Mouse (Mus musculus) megakaryocyte-erythroid progenitor cell, adult 5-6 weeks (primary cell): Measurements from ENCODE around the gene Chchd2. TPM values are rescaled to one million over a fixed set of nuclear protein-coding genes. Genes with fewer than 3 reads are reported as not detected.
"Not testable (repeated sequence)": the region's sequence is repeated elsewhere in the genome, so short reads cannot be mapped to it uniquely, and the experiment has no call there.

Source experiments
- ATAC-seq: replicated peaks from 2 replicates; pipeline ENCODE4 v1.8.0; 2016; ENCODE audit warnings: mild to moderate bottlenecking, inconsistent platforms; ENCODE audit not compliant: severe bottlenecking, poor library complexity, low FRiP score, low TSS enrichment
- total RNA-seq, 2 experiments: library from RNA; stranded (forward) in 1 of 2; stranded (reverse) in 1 of 2; fragments of 200-1000, 215-1000 nt in 1 of 2; fragments of >200 nt in 1 of 2; fragmentation: Nextera tagmentation in 1 of 2; gene quantifications; 2 replicates each; pipeline ENCODE4 v1.2.3; 2014 to 2017

The Chchd2 gene
- total RNA-seq (2014; fragmentation: Nextera tagmentation) = 465 and 490 TPM in 2 replicates
- total RNA-seq (2017) = 208 and 245 TPM in 2 replicates

DNA sequence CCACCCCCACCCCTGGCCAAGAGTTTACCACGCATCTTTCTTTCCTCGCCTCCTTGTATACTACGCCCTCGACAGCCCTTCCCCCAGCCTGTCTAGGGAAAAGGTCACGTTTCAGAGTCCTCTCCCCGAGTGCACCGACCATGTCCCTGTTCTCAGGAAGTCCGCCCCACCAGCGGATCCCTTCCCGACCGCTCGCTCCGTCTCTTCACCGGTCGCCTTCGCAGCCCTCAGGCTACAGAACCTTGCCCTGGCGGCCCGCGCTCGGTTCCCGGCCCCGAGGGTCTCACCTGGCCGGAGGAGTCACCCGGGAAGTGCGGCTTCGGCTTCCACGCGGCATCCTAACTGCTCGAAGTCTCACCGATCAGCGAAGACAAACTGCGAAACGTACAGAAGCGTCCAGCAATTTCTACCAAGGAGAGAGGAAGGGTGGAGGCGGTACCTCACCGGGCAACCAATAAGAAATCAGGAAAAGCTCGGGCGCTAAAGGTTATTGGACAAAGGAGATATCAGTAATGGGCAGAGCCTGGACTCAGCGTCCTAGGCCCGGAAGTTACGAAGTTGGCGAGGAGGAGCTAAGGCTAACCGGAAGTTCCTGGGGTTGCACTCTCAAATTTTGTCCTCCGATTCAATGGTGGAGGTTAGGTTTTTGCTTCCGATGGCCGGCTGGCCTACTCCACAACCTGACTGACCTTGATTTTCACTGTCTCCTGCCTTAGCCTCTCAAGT is at the start of gene Chchd2:
Gene Chchd2 (minus strand): TSS at position 560 of the 726 bp plus-strand sequence.
- ATAC-seq = peak; percentile 96

DNA sequence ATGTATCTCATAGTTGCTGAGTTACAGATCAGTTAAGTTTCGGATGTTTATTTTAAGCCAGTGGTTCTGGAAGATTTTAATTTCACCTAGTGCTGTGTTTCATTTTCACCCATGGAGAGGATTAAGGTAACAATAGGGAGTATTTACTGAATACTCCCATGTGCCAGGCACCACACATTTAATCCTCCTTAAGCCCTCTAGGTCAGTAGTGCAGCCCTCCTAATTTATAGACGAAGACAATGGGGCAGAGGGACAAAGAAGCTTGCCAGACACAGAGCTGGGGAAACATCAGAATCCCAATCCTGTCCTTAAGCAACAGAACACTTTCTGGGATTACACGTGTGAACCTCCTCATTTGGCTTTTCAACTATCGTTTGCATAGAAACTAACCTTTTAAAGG is 49.7 kb upstream of the Chchd2 start:
- ATAC-seq = no peak

DNA sequence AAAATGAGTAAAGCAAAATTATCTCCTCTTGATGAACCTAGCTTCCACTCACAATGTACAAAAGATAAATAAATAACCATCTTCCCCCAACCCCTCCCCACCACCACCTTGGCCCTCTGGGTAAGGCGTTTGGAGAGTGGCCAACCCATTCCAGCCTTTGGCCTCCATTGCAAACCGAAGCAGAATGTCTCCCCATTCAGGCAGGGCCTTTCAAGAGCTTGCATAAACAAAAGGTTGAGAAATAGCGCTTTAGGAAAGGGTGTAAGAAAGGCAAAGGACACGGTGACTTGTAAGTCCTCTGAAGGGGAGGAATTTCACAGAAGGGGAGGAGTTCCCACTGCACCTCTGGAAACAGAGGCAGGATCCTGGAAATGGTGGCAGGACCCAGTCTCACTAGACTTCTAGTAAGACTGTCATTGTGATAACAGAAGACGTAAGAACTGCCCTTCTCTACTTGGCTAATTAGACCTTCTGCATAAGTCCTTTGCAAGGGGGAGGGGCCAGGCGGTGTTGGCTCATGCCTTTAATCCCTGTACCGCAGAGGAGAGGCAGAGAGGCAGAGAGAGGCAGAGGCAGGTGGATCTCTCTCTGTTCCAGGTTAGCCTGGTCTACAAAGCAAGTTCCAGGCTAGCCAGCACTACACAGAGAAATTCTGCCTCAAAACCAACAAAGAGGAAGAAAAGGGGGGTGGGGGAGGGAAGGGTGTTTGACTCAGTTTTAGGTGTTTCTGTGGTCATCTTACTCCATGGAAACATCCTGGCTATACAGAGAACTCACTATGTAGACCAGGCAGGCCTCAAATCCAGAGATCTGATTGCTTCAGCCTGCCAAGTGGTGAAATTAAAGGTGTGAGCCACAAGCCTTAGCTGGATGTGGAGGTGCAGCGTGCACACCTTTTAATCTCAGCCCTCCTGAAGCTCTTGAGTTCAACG is 42.9 kb upstream of the Chchd2 start:
- peak; percentile 57 for ATAC-seq

DNA sequence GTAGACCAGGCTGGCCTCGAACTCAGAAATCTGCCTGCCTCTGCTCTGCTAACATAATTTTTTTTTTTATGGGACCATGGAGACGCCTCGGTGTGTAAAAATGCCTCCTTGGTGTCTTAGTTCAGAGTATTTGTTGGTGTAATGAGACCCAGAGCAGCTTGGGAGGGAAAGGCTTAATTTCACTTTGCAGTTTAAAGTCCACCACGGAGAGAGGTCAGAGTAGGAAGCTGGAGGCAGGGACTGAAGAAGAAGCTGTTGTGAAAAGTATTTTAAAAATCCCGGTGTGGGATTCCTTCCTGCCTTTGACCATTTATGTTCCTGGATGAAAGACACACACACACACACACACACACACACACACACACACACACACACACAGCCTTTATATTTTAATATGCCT is 38.7 kb upstream of the Chchd2 start:
- no peak for ATAC-seq

DNA sequence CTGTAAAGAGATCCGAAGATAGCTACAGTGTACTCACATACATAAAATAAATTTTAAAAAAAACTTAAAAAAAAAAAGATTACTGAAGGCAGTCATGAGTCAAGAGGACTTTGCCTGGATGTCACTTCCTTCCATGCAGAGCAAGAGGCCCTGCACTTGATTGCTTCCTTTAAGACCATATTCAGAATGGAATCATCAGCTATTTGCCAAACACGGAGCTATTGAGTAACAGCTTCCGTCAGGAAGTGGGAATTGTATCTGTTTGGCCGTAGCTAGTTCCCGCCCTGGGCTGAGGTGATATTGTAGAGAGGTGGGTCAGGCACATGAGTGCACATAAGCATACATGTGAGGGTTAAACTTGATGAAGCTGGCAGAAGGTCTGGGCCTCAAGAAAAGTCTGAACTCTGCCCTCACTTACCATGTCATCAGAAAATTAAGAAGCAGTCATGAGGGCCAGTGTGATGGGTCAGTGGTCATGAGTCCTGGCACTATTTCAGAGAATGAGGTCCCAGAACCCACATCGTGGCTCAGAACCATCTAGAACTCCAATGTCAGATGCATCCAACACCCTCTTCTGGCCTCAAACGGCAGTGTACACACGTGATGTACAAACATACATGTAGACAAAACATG is 37.7 kb upstream of the Chchd2 start:
- no peak for ATAC-seq

DNA sequence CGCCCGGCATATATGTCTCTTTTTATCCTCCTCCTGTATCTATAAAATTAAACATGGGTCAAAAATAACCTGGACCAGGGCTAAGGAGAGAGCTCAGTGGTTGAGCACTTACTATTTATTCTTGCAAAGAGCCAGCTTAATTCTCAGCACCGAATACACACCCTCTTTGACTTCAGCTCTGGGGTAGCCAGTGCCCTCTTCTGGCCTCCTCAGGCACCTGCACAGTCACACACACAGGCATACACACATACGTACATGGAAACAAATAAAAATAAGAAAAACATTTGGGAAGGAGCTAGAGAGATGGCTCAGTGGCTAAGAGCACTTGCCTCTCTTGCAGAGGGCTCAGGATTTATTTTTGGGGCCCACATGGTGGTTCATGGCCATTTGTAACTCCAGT is 34.7 kb upstream of the Chchd2 start:
- ATAC-seq = no peak

DNA sequence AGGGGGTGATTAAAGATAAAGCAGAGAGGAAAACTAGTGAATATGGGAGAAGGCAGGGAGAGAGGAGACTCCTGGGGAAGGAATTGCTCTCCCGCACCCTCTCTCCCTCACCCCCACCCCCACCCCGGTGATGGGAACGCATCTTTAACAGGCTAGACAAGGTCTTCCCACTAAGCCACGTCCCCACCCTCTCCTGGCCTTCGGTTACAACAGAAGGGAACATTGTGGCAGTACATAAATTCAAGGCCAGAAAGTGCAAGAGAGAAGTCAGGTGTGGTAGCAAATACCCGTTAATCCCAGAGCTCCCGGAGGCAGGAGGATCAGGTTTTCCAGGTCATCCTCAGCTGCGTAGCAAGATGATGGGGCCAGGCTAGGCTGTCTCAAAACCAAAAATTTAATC is 32.0 kb upstream of the Chchd2 start:
- ATAC-seq = no peak

DNA sequence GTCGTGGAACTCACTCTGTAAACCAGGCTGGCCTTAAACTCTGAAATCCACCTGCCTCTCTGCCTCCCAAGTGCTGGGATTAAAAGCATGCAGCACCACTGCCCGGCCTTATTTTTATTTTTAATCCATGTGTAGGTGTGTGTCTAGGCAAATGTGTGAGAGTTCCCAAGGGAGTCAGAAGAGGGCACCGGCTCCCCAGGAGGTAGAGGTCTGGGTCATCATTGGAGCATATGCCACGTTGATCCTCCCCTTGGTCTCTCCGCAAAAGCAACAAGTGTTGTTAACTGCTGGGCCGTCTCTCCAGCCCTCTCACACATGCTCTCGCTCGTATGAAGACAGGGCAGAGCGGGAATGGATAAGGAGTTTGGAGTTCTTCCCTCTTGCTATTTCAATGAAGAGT is 31.5 kb upstream of the Chchd2 start:
- ATAC-seq = no peak

DNA sequence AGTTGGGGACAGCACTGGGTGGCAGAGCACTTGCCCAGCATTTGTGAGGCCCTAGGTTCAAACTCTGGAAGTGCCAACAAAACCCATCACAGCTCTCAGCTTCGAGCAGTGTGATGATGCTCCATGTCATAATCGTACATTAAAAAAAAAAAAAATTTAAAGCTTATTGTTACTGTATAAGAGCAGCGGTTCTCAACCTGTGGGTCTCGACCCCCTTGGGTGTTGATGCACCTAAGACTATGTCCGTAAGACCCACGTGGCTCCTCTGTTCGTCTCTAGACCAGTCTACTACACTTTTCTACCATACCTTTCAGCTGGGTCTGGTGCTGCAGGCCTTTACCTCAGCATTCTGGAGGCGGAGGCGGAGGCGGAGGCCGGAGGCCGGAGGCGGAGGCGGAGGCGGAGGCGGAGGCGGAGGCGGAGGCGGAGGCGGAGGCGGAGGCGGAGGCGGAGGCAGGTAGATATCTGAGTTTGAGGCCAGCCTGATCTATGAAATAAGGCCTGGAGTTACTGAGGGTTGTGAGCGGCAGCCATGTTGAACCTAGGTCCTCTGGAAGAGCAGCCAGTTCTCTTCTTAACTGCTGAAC is 30.9 kb upstream of the Chchd2 start:
- ATAC-seq = no peak

DNA sequence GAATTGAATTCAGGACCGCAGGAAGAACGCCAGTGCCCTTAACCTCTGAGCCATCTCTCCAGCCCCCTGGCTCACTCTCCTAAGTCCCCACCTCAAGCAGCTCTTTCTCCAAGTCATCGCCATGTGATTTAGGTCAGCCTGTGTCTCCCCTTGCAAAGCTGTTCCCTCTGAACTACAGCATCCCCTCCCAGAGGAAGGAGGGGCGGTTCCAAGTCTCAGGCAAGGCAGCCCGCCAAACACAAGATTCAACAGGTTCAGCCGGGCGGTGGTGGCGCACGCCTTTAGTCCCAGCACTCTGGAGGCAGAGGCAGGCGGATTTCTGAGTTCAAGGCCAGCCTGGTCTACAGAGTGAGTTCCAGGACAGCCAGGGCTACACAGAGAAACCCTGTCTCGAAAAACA is 28.2 kb upstream of the Chchd2 start:
- ATAC-seq = not testable (repeated sequence)

DNA sequence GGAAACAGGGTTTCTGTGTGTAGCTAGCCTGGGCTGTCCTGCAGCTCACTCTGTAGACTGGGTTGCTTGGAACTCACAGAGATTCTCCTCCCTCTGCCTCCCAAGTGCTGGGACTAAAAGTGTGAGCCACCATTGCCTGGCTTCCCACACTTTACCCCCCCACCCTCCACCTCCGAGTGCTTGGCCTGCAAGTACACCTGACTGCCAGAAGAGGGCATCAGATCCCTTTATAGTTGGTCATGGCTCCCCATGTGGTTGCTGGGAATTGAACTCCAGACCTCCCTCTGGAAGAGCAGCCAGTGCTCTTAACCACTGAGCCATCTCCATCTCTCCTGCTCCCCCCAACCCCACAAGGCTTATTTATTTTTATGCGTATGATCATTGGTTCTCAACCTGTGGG is 26.8 kb upstream of the Chchd2 start:
- ATAC-seq = peak; percentile 83

DNA sequence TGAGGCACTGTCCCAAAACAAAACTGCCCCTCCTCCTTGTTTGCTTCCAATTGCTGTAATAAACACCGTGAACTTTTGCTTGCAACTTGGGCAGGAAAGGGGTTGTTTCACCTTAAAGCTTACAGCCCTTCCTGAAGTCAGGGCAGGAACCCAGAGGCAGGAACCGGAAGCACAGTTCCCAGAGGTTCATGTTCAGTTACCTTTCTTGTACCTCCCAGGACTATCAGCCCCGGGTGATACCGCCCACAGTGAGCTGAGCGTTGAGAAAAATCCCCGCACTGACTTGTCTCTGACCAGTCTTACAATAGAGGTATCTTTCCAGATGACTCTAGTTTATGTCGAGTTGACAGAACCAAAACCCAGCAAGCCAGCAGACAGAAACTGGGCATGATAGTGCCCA is 22.3 kb upstream of the Chchd2 start:
- 0 out of 2 replicates have a peak, but pooled peaks have one; percentile 9 for ATAC-seq

DNA sequence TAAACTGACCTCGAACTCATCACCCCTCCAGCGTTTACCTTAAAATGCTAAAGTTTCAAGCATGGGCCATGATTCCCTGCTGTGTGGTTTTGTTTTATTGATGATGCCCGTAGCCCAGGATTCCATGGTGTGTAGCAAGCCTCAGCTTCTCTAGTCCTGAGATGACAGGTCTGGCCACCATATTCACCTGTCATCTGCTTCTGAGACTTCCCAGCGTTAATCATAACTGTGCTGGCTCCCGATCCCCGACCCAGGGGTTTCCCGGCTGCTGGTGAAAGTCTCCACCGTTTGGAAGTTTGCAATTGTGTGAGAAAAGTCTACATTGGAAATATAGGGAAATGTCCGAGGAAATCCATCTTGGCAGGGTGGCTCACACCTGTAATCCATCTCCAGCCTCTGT is 21.9 kb upstream of the Chchd2 start:
- no peak for ATAC-seq

DNA sequence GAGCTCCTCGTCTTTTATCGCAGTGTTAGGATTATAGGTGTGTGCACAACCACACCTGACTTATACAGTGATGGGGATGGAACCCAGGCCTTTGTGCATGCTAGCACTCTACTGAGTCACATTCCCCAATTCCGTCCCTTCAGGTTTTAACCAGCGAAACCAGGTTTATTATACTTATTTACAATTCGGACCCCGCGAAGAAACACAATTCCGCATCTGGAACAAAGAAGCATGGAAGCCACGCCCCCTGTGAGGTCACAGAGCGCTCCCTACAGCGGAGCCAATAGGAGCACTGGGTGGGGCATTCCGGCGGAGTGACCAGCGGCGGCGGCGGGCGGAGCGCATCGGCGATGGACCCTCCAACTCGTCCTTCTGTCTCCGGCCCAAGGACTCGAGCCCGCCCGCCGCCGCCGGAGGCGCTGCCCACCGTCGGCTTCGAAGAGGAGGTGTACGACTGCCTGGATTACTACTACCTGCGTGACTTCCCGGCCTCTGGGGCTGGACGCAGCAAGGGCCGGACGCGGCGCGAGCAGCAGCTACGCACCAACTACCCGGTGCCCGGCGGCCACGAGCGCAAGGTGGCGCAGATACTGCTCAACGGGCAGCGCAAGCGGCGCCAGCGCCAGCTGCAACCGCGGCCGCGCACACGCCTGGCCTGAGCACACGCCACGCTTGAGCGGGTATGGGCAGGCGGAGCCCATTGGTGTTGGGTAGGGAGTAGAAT is 21.1 kb upstream of the Chchd2 start, which contains the start of gene Nupr1l:
Gene Nupr1l (plus strand): TSS at position 299 of the 724 bp plus-strand sequence.
- peak; percentile 97 for ATAC-seq

DNA sequence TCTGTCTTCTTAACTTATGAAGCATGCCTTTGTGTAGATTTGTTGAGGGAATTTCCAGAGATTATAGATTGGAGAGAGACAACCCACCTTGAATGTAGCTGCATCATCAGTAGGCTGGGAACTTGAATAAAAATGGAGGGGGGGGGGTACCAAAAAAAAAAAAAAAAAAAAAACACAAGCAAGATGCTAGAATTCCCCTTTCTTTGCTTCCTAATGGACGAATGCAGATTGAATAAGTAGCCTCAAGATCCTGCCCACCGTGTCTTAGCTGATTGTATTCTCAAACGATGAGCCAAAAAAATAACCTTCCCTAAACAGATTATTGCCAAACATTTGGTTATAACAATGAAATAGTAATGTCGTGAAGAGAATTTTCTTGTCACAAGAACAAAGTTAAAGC is 20.5 kb upstream of the Chchd2 start:
- ATAC-seq = no peak

DNA sequence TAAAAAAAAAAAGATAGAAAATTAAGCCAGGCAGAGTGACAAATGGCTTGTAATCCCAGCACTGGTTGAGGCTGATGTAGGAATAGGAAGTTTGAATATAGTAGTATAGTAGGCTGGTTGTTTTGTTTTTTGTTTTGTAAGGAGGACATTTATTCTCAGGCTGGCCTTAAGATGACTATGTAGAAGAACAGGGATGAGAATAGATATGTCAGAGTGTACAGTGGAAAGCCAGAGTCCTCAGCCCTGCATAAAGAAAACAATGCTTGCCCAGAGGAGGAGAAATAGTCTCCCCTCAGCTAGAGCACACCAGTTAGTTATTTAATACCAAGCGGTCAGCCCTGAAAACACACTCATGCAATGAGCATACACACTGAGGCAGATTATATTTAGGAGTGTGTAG is 11.2 kb upstream of the Chchd2 start, which contains the start of gene Phkg1:
Gene Phkg1 (minus strand): TSS at position 101 of the 400 bp plus-strand sequence.
- no peak for ATAC-seq

DNA sequence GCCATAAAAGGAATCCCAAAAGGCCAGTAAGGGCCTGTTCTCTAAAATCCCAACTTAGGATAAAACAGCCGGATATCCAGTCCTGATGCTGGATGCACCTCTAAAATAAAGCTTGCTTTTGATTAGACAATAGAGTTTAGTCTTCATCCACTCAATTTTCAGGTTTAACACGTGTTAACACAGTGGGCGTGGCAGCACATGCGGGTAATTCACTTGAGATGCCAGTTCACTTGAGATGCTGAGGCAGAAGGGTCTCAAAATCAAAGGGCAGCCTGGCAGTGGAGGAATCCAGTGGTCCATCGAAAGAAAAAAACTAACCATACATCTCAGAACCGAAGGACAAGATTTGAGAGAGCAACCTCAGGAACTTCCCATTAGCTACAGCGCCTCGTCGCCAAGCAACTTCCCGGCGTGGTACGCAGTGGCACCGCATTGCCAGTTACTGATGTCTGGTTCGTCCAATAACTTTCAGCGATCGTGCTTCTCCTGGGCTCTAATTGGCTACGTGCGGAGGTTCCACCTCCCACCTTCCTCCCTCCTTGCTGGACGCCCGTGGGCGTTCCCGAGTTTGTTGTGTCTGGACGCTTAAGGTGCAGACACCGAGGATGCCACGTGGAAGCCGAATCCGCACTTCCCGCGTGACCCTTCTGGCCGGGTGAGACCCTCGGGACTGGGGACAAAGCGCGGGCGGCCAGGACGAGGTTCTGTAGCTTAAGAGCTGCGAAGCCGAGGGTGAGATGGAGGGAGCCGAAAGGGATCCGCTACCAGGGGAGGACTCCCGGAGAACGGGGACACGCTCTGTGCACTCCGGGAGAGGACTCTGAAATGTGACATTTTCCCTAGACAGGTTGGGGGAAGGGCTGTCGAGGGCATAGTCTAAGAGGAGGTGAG is 8.2 kb upstream of the Chchd2 start, which contains the start of gene Zbed5:
Gene Zbed5 (plus strand): TSS at position 526 of the 891 bp plus-strand sequence.
- peak; percentile 100 for ATAC-seq

DNA sequence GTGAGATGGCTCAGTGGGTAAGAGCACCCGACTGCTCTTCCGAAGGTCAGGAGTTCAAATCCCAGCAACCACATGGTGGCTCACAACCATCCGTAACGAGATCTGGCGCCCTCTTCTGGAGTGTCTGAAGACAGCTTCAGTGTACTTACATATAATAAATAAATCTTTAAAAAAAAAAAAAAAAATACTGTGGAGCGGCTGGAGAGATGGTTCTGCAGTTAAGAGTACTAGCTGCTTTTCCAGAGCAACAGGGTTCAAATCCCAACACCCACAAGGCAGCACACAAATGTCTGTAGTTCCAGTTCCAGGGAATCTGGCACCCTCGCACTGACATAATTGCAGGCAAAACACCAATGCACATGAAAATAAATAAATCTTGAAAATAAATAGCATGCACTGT is 3.1 kb upstream of the Chchd2 start:
- ATAC-seq = not testable (repeated sequence)
